Mouse (Mus musculus): ENCODE data around the gene Spint1. TPM values are rescaled to one million over a fixed set of nuclear protein-coding genes. Genes with fewer than 3 reads are reported as not detected.
A peak's percentile ranks its signal among the peaks of the same experiment; 100 is the strongest.

The Spint1 gene
- polyA plus RNA-seq, 1 experiment from 2014 or later, result 81.9 TPM

GRCm38 (mm10) chr2:119250826-119251478 is 13.8 kb downstream of the Spint1 start:
- 10% methylated on average over 11 of the region's 11 CpGs for WGBS
- no peaks in the 10 kb centered on the region for H3K36me3 ChIP-seq (ENCODE audit: control insufficient read depth, insufficient read depth, low read length)
- peak; percentile 97 for DNase-seq (ENCODE audit: low spot score)
- peak overlapping the region; percentile 26; the same call in 1 of the 2 replicates for H3K4me2 ChIP-seq (ENCODE audit: low read length)
- no peaks in the 10 kb centered on the region for H3K9me3 ChIP-seq (ENCODE audit: control insufficient read depth, low read length)
- peak; percentile 81 for ATAC-seq (replicated peaks; ENCODE audit: low FRiP score, low TSS enrichment, low read depth)
- H3K27me3 ChIP-seq (replicated peaks; ENCODE audit: control insufficient read depth, insufficient read depth, low read length), result peaks cover 19% of the 10 kb centered on the region; the same call in 1 of the 2 replicates
- no peaks in the 10 kb centered on the region for H3K4me1 ChIP-seq (replicated peaks; ENCODE audit: control insufficient read depth, insufficient read depth, low read length)
- H3K9ac ChIP-seq (ENCODE audit: low read length), result no peak overlapping the region
- H3K27ac ChIP-seq (ENCODE audit: low read depth), result no peak overlapping the region
- no peak overlapping the region for H3K4me3 ChIP-seq (ENCODE audit: low read depth, low read length)

GRCm38 (mm10) chr2:119254976-119255375 is 17.8 kb downstream of the Spint1 start:
- Histone ChIP-seq H3K9me3 (ENCODE audit: control insufficient read depth, low read length) (no peaks in the 10 kb centered on the region), H3K27me3 (replicated peaks; ENCODE audit: control insufficient read depth, insufficient read depth, low read length) (peaks cover 19% of the 10 kb centered on the region; the same call in 1 of the 2 replicates), H3K27ac (ENCODE audit: low read depth) (no peak overlapping the region), H3K4me3 (ENCODE audit: low read depth, low read length) (no peak overlapping the region), H3K4me2 (ENCODE audit: low read length) (no peak overlapping the region), H3K36me3 (ENCODE audit: control insufficient read depth, insufficient read depth, low read length) (no peaks in the 10 kb centered on the region), H3K9ac (ENCODE audit: low read length) (no peak overlapping the region), H3K4me1 (replicated peaks; ENCODE audit: control insufficient read depth, insufficient read depth, low read length) (no peaks in the 10 kb centered on the region)
- DNase-seq (ENCODE audit: low spot score) (no peak), ATAC-seq (replicated peaks; ENCODE audit: low FRiP score, low TSS enrichment, low read depth) (no peak)
- 26% methylated on average over 7 of the region's 7 CpGs for WGBS

DNA sequence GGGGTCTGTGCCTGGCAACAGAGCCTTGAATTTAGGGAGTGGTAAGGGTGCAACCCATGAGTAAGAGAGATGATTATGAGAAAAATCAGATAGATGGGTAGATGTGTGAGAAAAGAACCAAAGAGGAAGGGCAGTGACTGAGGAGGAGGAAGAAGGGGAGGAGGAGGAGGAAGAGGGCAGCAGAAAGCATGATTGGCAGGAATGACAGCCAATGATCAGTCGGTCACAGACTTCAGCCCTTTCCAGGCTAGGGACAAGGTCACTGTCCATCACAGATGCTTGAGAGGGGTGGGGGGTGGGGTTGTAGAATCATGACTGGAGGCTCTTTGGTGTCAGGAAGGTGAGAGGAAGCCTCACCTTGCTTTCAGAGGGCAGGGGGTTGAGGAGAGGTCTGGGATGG is 23.4 kb downstream of the Spint1 start:
- Histone ChIP-seq H3K27ac (ENCODE audit: low read depth) (no peak overlapping the region), H3K36me3 (ENCODE audit: control insufficient read depth, insufficient read depth, low read length) (no peaks in the 10 kb centered on the region), H3K9me3 (ENCODE audit: control insufficient read depth, low read length) (no peaks in the 10 kb centered on the region), H3K27me3 (replicated peaks; ENCODE audit: control insufficient read depth, insufficient read depth, low read length) (peaks cover under 1% of the 10 kb centered on the region; the same call in 1 of the 2 replicates), H3K4me3 (ENCODE audit: low read depth, low read length) (no peak overlapping the region), H3K9ac (ENCODE audit: low read length) (no peak overlapping the region), H3K4me1 (replicated peaks; ENCODE audit: control insufficient read depth, insufficient read depth, low read length) (no peaks in the 10 kb centered on the region), H3K4me2 (ENCODE audit: low read length) (no peak overlapping the region)
- WGBS, result 62% methylated on average over 1 of the region's 1 CpGs
- no peak for ATAC-seq (replicated peaks; ENCODE audit: low FRiP score, low TSS enrichment, low read depth)
- no peak for DNase-seq (ENCODE audit: low spot score)

DNA sequence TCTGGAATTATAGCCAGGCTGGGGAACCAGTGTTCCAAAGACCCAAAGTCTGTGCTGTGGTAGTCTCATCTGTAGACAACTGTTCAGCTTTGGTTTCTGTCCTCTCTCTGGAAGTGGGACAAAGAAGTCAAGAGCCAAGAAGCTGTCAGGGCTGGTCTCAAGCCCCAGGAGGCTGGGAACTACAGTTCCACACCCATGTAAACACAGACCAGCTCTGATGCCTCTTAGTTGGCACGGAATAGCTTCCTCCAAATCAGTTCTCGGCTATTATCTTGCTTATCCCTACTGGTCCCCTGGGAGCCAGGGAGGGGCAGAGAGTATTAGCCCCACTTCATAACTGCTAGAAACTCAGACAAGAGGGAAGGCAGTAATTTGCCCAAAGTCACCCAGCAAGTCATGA is 24.2 kb downstream of the Spint1 start:
- H3K4me3 ChIP-seq (ENCODE audit: low read depth, low read length), result no peak overlapping the region
- H3K9ac ChIP-seq (ENCODE audit: low read length), result no peak overlapping the region
- ATAC-seq (replicated peaks; ENCODE audit: low FRiP score, low TSS enrichment, low read depth) (no peak), DNase-seq (ENCODE audit: low spot score) (no peak)
- no peaks in the 10 kb centered on the region for H3K27me3 ChIP-seq (replicated peaks; ENCODE audit: control insufficient read depth, insufficient read depth, low read length)
- no peak overlapping the region for H3K4me2 ChIP-seq (ENCODE audit: low read length)
- no peaks in the 10 kb centered on the region for H3K36me3 ChIP-seq (ENCODE audit: control insufficient read depth, insufficient read depth, low read length)
- no peak overlapping the region for H3K27ac ChIP-seq (ENCODE audit: low read depth)
- H3K4me1 ChIP-seq (replicated peaks; ENCODE audit: control insufficient read depth, insufficient read depth, low read length), result no peaks in the 10 kb centered on the region
- H3K9me3 ChIP-seq (ENCODE audit: control insufficient read depth, low read length), result no peaks in the 10 kb centered on the region
- 41% methylated on average over 2 of the region's 2 CpGs for WGBS

- no peak overlapping the region for H3K9ac ChIP-seq (ENCODE audit: low read length)
- H3K4me2 ChIP-seq (ENCODE audit: low read length), result no peak overlapping the region
- no peak for DNase-seq (ENCODE audit: low spot score)
- ATAC-seq (replicated peaks; ENCODE audit: low FRiP score, low TSS enrichment, low read depth), result no peak
- no peaks in the 10 kb centered on the region for H3K4me1 ChIP-seq (replicated peaks; ENCODE audit: control insufficient read depth, insufficient read depth, low read length)
- no peak overlapping the region for H3K27ac ChIP-seq (ENCODE audit: low read depth)
- no peaks in the 10 kb centered on the region for H3K36me3 ChIP-seq (ENCODE audit: control insufficient read depth, insufficient read depth, low read length)
- no peaks in the 10 kb centered on the region for H3K27me3 ChIP-seq (replicated peaks; ENCODE audit: control insufficient read depth, insufficient read depth, low read length)
- H3K9me3 ChIP-seq (ENCODE audit: control insufficient read depth, low read length), result no peaks in the 10 kb centered on the region
- no peak overlapping the region for H3K4me3 ChIP-seq (ENCODE audit: low read depth, low read length)
- 33% methylated on average over 8 of the region's 8 CpGs for WGBS
Measured at GRCm38 (mm10) chr2:119262978-119263377, 25.8 kb downstream of the Spint1 start.

GRCm38 (mm10) chr2:119263813-119264212 is 26.7 kb downstream of the Spint1 start:
- H3K4me1 ChIP-seq (replicated peaks; ENCODE audit: control insufficient read depth, insufficient read depth, low read length), result no peaks in the 10 kb centered on the region
- ATAC-seq (replicated peaks; ENCODE audit: low FRiP score, low TSS enrichment, low read depth), result no peak

GRCm38 (mm10) chr2:119270286-119270642 is 33.1 kb downstream of the Spint1 start:
- Histone ChIP-seq H3K27me3 (replicated peaks; ENCODE audit: control insufficient read depth, insufficient read depth, low read length) (peaks cover 10% of the 10 kb centered on the region), H3K9me3 (ENCODE audit: control insufficient read depth, low read length) (no peaks in the 10 kb centered on the region), H3K4me3 (ENCODE audit: low read depth, low read length) (peak overlapping the region; percentile 57; the same call in 1 of the 2 replicates), H3K4me1 (replicated peaks; ENCODE audit: control insufficient read depth, insufficient read depth, low read length) (no peaks in the 10 kb centered on the region), H3K4me2 (ENCODE audit: low read length) (peak overlapping the region; percentile 99), H3K27ac (ENCODE audit: low read depth) (no peak overlapping the region), H3K9ac (ENCODE audit: low read length) (no peak overlapping the region), H3K36me3 (ENCODE audit: control insufficient read depth, insufficient read depth, low read length) (no peaks in the 10 kb centered on the region)
- DNase-seq (ENCODE audit: low spot score), result no peak
- ATAC-seq (replicated peaks; ENCODE audit: low FRiP score, low TSS enrichment, low read depth), result no peak
- 49% methylated on average over 9 of the region's 9 CpGs for WGBS

More at GRCm38 (mm10) chr2:119263813-119264212, 26.7 kb downstream of the Spint1 start:
- H3K36me3 ChIP-seq (ENCODE audit: control insufficient read depth, insufficient read depth, low read length), result no peaks in the 10 kb centered on the region
- WGBS, result 62% methylated on average over 5 of the region's 5 CpGs
- no peak overlapping the region for H3K4me3 ChIP-seq (ENCODE audit: low read depth, low read length)
- H3K9me3 ChIP-seq (ENCODE audit: control insufficient read depth, low read length), result no peaks in the 10 kb centered on the region
- DNase-seq (ENCODE audit: low spot score), result no peak
- H3K27me3 ChIP-seq (replicated peaks; ENCODE audit: control insufficient read depth, insufficient read depth, low read length), result no peaks in the 10 kb centered on the region
- H3K9ac ChIP-seq (ENCODE audit: low read length), result no peak overlapping the region
- no peak overlapping the region for H3K4me2 ChIP-seq (ENCODE audit: low read length)
- H3K27ac ChIP-seq (ENCODE audit: low read depth), result no peak overlapping the region

GRCm38 (mm10) chr2:119270643-119271331 is 33.6 kb downstream of the Spint1 start, which contains the start of gene Rhov:
TSS of gene Rhov (minus strand) at chr2:119271272.
- H3K9me3 ChIP-seq (ENCODE audit: control insufficient read depth, low read length), result no peaks in the 10 kb centered on the region
- H3K4me1 ChIP-seq (replicated peaks; ENCODE audit: control insufficient read depth, insufficient read depth, low read length), result no peaks in the 10 kb centered on the region
- H3K4me3 ChIP-seq (ENCODE audit: low read depth, low read length), result peak within 1 kb of the TSS; percentile 57
- H3K4me2 ChIP-seq (ENCODE audit: low read length), result peak within 1 kb of the TSS; percentile 99
- under 1% methylated on average over 49 of the region's 49 CpGs for WGBS
- peak within 1 kb of the TSS; percentile 48 for H3K9ac ChIP-seq (ENCODE audit: low read length)
- no peaks in the 10 kb centered on the region for H3K36me3 ChIP-seq (ENCODE audit: control insufficient read depth, insufficient read depth, low read length)
- H3K27ac ChIP-seq (ENCODE audit: low read depth), result no peak within 1 kb of the TSS
- peaks cover 10% of the 10 kb centered on the region for H3K27me3 ChIP-seq (replicated peaks; ENCODE audit: control insufficient read depth, insufficient read depth, low read length)
- DNase-seq (ENCODE audit: low spot score) (peak; percentile 74), ATAC-seq (replicated peaks; ENCODE audit: low FRiP score, low TSS enrichment, low read depth) (peak; percentile 60)
